Mouse (Mus musculus) spleen, postnatal 10 days (tissue): ENCODE results near the gene Pyroxd1.
"Not testable (repeated sequence)": the region's sequence is repeated elsewhere in the genome, so short reads cannot be mapped to it uniquely, and the experiment has no call there.

Source experiments
- DNase-seq, 2 experiments: peaks; one replicate each; pipeline ENCODE4 v3.0.0; 2021 to 2022; ENCODE audit warnings: low spot score in 2 of 2

The Pyroxd1 gene

GRCm38 (mm10) chr6:142345440-142346038, at the start of gene Pyroxd1:
Gene Pyroxd1, plus strand, starts transcription at chr6:142345654.
- peak; percentile 65 to 82 for DNase-seq

GRCm38 (mm10) chr6:142298098-142298497, 47.4 kb upstream of the Pyroxd1 start, which contains the start of gene Iapp:
Gene Iapp, plus strand, starts transcription at chr6:142298423.
- DNase-seq, result no peak

- DNase-seq, result no peak
These were observed 40.4 kb upstream of the Pyroxd1 start for GRCm38 (mm10) chr6:142305076-142305475.

- no peak for DNase-seq
These were observed 31.2 kb upstream of the Pyroxd1 start for GRCm38 (mm10) chr6:142314285-142314684.

DNA sequence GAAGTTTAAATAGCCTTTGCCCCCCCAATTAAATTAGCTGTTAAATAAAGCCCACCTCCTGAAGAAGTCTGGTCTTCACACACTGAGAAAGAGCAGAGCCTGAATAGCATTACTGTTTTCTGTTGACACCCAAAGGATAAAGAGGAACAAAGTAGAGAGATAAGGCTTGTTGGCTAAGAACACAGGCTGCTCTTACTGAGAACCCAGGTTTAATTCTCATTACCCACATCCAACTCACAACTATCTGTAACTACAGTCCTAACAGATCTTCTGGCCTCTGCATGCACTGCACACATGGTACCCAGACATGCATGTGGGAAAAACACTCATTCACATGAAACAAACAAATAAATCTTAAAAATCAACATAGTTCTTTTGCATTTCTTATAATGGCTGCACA, 28.3 kb upstream of the Pyroxd1 start:
- DNase-seq, result no peak

DNA sequence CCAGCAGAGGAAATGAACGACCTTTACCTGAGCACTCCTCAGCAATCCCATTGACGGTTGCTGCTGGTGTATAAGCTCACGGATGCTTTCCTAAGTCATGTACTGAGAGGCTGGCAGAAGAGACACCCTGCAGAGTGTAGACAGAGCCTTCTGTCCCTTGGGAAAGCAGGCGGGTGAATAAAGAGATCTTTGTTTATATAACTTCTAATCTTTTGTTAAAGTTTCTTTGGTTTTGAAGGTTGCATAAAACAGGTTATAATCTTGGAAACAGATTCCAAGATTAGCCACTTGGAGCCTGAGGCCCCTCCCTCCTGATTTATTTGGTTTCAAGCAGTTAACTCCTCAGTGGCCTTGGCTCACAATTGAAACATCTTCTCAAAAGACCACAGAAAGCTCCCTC, 22.6 kb upstream of the Pyroxd1 start, which contains the start of gene Slco1a5:
Slco1a5 (minus strand) TSS at position 101 of the 400 bp plus-strand sequence.
- no peak for DNase-seq

- DNase-seq, result no peak
These were observed 18.9 kb upstream of the Pyroxd1 start for GRCm38 (mm10) chr6:142326598-142326997.

DNA sequence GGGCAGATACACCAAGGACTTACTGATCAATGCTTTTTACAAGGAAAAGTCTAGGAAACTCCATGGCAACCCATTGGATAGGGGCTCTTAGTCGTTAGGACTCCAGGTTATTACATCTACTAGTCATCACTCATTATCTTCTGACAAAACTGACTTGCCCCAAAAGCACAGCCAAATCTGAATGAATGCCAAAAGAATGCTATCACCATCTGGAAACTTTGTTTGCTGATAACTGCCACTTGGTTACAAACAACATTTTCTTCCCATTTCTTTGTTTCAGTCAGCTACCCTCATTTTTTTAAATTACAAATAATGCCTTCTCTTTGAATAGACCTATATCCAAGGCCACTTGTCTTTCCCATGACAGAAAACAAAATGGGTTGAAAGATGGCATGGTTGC, 16.3 kb upstream of the Pyroxd1 start:
- DNase-seq, result no peak

GRCm38 (mm10) chr6:142338961-142339360, 6.5 kb upstream of the Pyroxd1 start:
- no peak for DNase-seq

- DNase-seq, result no peak
These were observed 5.9 kb upstream of the Pyroxd1 start for GRCm38 (mm10) chr6:142339576-142339975.

- DNase-seq, result peak; percentile 32 to 70
These were observed 1.9 kb upstream of the Pyroxd1 start for GRCm38 (mm10) chr6:142343561-142343960.

- no peak for DNase-seq
These were observed 992 bp downstream of the Pyroxd1 start for GRCm38 (mm10) chr6:142346181-142347110.

GRCm38 (mm10) chr6:142347431-142348385, 2.3 kb downstream of the Pyroxd1 start:
- DNase-seq, result no peak

- DNase-seq, result not testable (repeated sequence)
These were observed 6.6 kb downstream of the Pyroxd1 start for GRCm38 (mm10) chr6:142352099-142352498.

DNA sequence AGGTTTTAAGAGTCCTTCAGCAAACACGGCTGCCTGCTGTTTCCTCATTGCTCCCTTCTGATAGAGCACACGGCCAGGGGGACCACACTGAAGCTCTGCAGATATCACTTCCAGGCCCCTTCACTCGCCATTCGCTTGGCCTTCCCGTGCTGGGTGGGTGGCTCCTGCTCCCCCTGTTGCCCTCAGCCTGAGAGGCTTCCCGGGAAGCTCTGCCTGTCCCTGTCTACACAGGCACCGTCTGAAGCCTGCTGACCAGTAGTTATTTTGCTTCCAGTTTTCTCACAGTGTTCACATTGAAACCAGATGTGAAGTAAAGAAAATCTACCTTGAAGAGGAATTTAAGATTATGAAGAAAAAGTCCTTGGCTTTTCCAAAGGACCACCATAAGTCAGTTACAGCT, 11.7 kb downstream of the Pyroxd1 start:
- no peak for DNase-seq

- no peak for DNase-seq
These were observed 16.6 kb downstream of the Pyroxd1 start for GRCm38 (mm10) chr6:142362036-142362435.

GRCm38 (mm10) chr6:142363019-142363576, 17.6 kb downstream of the Pyroxd1 start:
- no peak for DNase-seq

GRCm38 (mm10) chr6:142365742-142366472, 20.5 kb downstream of the Pyroxd1 start:
- no peak for DNase-seq

GRCm38 (mm10) chr6:142366473-142367018, 21.1 kb downstream of the Pyroxd1 start:
- no peak for DNase-seq

- no peak for DNase-seq
These were observed 22.1 kb downstream of the Pyroxd1 start for GRCm38 (mm10) chr6:142367565-142367964.
